Mouse (Mus musculus): ENCODE measurements around the gene Chkb. TPM values are rescaled to one million over a fixed set of nuclear protein-coding genes. Genes with fewer than 3 reads are reported as not detected.

Gene Chkb
- polyA plus RNA-seq, 1 experiment from 2014 or later: 81.4 TPM

DNA sequence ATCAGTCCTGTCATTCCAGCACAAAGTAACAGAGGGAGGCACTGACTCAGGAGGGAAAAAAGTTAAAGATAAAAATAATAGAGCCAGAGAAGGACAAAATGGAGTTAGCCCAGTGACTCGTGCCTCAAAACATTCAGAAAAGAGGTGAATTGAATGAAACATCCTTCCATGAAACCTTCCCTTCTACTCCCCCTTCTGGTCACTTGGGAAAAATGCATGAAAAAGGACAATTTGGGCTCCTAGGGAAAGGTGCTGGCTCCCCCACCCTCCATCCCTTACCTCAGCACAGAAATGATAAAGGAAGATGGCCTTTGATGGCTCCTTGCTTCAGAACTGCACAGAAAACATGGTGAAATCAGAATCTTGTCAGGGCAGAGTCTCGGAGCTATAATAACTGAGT is 38.9 kb upstream of the Chkb start:
- H3K4me2 ChIP-seq (replicated peaks): no peak overlapping the region
- no peak for ATAC-seq

DNA sequence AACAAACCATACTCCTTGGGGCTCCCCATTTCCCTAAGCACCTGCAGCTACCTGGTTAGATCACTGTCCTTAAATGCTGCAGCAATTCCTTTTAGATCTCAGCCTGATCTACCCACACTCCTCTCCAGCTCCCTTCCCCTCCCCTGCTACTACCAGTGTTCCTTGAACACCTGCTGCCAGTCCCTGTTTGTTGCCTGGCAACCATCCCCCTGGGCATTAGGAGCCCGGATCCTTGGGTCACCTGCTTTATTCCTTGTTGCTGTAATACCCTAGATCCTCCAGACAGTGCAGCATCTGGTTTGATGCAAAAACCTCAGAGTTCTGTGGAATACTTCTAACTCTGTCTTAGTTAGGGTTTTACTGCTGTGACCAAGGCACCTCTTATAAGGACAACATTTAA is 35.3 kb upstream of the Chkb start:
- ATAC-seq: peak; percentile 73
- no peak overlapping the region for H3K4me2 ChIP-seq (replicated peaks)
- H3K4me3 ChIP-seq (replicated peaks): no peak overlapping the region
- peaks cover 11% of the 10 kb centered on the region for H3K4me1 ChIP-seq (replicated peaks)
- H3K9me3 ChIP-seq: no peaks in the 10 kb centered on the region
- WGBS: 0% methylated on average over 1 of the region's 1 CpGs
- peaks cover 34% of the 10 kb centered on the region for H3K36me3 ChIP-seq
- H3K9ac ChIP-seq (replicated peaks): no peak overlapping the region
- peak overlapping the region; percentile 8 for H3K27ac ChIP-seq
- H3K27me3 ChIP-seq: no peaks in the 10 kb centered on the region

More for the DNA sequence above, 38.9 kb upstream of the Chkb start:
- Histone ChIP-seq H3K27ac (no peak overlapping the region), H3K27me3 (no peaks in the 10 kb centered on the region), H3K4me3 (replicated peaks) (no peak overlapping the region), H3K9ac (replicated peaks) (no peak overlapping the region), H3K36me3 (peaks cover under 1% of the 10 kb centered on the region; the same call in 1 of the 2 replicates), H3K9me3 (no peaks in the 10 kb centered on the region), H3K4me1 (replicated peaks) (peaks cover 11% of the 10 kb centered on the region)
- 32% methylated on average over 2 of the region's 2 CpGs for WGBS

DNA sequence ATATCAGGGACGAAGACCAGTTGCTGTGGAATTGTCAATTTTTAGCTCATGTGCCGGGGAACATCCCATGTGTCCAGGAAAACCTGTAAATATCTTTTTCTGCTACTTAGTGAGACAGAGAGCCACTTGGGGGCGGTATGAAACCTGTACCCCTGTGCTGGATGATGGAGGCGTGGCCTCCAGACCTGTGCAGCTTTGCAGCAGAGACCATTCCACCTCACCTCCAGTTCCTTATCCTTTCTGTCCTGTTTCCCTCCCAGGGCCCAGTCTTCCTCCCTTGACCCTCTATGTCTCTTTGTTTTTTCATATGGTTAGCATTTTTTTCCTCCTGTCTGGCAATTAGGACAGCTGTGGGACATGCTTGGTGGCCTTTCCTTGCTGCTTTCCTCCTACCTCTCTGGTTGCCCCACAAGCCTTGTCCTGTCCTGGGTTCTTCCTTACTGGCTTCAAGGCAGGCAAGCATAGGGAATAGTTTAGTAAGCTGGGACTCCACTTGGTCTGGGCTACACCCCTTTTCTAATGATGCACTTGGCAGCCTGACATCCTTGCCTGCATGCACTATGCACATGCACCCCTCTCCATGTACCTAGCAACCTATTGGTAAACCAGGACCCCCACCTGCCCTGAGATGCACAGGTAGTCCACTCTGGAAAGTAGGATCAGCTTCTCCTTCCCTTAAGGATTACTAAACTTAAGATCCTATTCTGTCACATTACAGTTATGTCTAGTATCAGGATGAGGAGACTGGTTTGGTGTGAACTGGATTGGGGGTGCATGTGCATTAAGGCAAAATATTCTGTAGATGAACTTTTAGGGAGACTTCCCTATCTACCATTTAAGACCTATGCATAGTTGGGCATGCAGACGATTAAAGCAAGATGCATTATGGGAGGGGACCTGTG is 33.9 kb upstream of the Chkb start:
- Histone ChIP-seq H3K27ac (no peak overlapping the region), H3K4me3 (replicated peaks) (no peak overlapping the region), H3K9ac (replicated peaks) (no peak overlapping the region), H3K4me2 (replicated peaks) (no peak overlapping the region), H3K4me1 (replicated peaks) (peaks cover 14% of the 10 kb centered on the region), H3K27me3 (no peaks in the 10 kb centered on the region), H3K9me3 (no peaks in the 10 kb centered on the region), H3K36me3 (peaks cover 48% of the 10 kb centered on the region)
- ATAC-seq: no peak
- 69% methylated on average over 5 of the region's 5 CpGs for WGBS

DNA sequence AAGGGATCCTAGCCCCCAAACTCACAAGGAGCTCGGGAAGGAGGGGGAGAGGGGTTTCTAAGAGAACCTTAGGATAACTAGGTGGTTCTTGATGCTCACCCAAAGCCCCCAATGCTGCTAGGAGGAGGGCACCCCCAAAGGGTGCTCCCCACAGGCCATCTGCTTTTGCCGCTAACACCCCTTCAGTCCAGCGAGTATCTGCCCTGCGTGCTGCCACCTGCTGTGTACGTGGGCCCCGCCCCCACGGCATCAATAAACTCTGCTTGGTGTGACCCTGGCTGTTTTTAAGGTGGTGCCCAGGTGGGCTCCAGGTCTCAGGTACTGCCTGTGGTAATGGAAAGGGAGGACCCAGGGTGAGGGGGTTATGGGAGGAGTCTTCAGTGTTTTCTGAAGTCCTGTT is 32.5 kb upstream of the Chkb start:
- WGBS: 82% methylated on average over 7 of the region's 7 CpGs
- Histone ChIP-seq H3K4me1 (replicated peaks) (peaks cover 18% of the 10 kb centered on the region), H3K36me3 (peaks cover 62% of the 10 kb centered on the region)

DNA sequence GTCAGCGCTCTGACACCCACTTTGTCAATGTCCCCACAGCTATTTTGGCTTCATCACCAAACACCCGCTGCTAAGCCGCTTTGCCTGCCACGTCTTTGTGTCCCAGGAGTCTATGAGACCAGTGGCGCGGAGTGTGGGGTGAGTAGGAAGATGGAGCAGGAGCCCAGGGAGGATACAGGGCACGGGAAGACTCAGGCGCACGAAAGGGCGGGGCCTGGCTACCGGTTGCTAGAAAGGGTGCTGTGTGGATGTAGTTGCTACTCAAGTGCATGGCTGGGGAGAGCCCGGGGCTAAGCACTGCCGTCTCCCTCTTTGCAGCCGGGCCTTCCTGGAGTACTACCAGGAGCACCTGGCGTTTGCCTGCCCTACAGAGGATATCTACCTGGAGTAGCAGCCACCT is 31.6 kb upstream of the Chkb start:
- Histone ChIP-seq H3K9me3 (no peaks in the 10 kb centered on the region), H3K36me3 (peaks cover 70% of the 10 kb centered on the region), H3K4me1 (replicated peaks) (peaks cover 21% of the 10 kb centered on the region), H3K4me3 (replicated peaks) (no peak overlapping the region), H3K27me3 (no peaks in the 10 kb centered on the region), H3K9ac (replicated peaks) (no peak overlapping the region), H3K4me2 (replicated peaks) (no peak overlapping the region), H3K27ac (no peak overlapping the region)
- no peak for ATAC-seq
- whole genome bisulfite sequencing: 89% methylated on average over 15 of the region's 15 CpGs

More for the DNA sequence above, 32.5 kb upstream of the Chkb start:
- no peak overlapping the region for H3K4me2 ChIP-seq (replicated peaks)
- ATAC-seq: no peak
- no peak overlapping the region for H3K27ac ChIP-seq
- no peaks in the 10 kb centered on the region for H3K27me3 ChIP-seq
- H3K9ac ChIP-seq (replicated peaks): no peak overlapping the region
- no peak overlapping the region for H3K4me3 ChIP-seq (replicated peaks)
- no peaks in the 10 kb centered on the region for H3K9me3 ChIP-seq

DNA sequence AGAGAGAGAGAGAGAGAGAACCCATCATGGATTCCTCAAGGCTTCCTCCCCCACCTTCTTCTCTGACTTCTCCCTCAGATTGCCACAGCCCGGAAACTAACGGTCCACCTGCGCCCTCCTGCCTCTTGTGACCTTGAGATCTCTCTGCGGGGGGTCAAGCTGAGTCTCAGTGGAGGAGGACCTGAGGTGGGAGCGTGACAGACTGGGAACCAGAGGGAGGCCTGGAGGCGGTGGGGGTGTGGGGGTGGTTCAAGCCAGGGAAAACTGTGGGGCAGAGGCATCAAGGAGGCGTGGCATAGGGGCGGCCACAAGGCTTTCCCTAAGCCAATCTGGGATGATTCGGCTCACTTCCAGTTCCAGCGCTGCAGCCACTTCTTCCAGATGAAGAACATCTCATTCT is 30.6 kb upstream of the Chkb start:
- H3K27ac ChIP-seq: no peak overlapping the region
- no peaks in the 10 kb centered on the region for H3K27me3 ChIP-seq
- no peak overlapping the region for H3K4me2 ChIP-seq (replicated peaks)
- H3K9ac ChIP-seq (replicated peaks): no peak overlapping the region
- no peak overlapping the region for H3K4me3 ChIP-seq (replicated peaks)
- H3K9me3 ChIP-seq: no peaks in the 10 kb centered on the region
- 89% methylated on average over 10 of the region's 10 CpGs for WGBS
- H3K36me3 ChIP-seq: peaks cover 74% of the 10 kb centered on the region
- no peak for ATAC-seq
- H3K4me1 ChIP-seq (replicated peaks): peaks cover 29% of the 10 kb centered on the region

DNA sequence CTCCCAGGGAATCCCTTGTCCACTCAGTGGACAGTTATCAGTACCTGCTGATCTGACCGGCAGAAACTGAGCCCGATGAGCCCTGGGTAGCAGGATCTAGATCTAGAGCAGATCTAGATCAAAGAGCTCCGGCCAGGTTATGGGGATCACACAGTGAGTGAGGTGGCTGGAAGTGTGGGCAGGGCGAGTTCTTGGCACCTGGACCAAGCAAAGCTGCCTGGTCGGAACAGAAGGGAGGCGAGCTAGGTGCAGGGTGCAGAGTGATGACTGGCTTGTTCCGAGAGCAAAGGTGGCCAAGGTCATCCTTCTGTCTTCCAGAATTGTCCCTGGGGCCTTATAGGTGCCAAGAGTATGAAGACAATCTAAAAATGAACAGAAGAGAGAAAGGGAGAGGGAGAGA is 30.1 kb upstream of the Chkb start:
- H3K27ac ChIP-seq: no peak overlapping the region
- no peak for ATAC-seq
- peaks cover 29% of the 10 kb centered on the region for H3K4me1 ChIP-seq (replicated peaks)
- no peaks in the 10 kb centered on the region for H3K27me3 ChIP-seq
- no peak overlapping the region for H3K4me2 ChIP-seq (replicated peaks)
- 93% methylated on average over 7 of the region's 7 CpGs for WGBS
- H3K9me3 ChIP-seq: no peaks in the 10 kb centered on the region
- H3K36me3 ChIP-seq: peaks cover 74% of the 10 kb centered on the region
- no peak overlapping the region for H3K4me3 ChIP-seq (replicated peaks)
- H3K9ac ChIP-seq (replicated peaks): no peak overlapping the region

DNA sequence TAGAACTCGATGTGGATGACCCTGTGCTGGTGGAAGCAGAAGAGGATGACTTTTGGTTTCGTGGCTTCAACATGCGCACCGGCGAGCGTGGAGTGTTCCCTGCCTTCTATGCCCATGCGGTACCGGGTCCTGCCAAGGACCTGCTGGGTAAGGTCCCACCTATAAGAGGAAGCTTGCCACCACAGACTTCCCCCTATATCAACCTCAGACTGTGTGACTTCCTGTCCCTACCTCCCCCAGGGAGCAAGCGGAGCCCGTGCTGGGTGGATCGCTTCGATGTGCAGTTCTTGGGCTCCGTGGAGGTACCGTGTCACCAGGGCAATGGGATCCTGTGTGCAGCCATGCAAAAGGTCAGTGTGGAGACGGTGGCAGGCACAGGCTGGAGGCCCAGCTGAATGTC is 29.2 kb upstream of the Chkb start:
- Histone ChIP-seq H3K4me1 (replicated peaks) (peaks cover 27% of the 10 kb centered on the region), H3K9me3 (no peaks in the 10 kb centered on the region), H3K9ac (replicated peaks) (no peak overlapping the region), H3K27ac (no peak overlapping the region), H3K4me2 (replicated peaks) (no peak overlapping the region), H3K4me3 (replicated peaks) (no peak overlapping the region), H3K36me3 (peaks cover 74% of the 10 kb centered on the region), H3K27me3 (no peaks in the 10 kb centered on the region)
- WGBS: 92% methylated on average over 15 of the region's 15 CpGs
- no peak for ATAC-seq

DNA sequence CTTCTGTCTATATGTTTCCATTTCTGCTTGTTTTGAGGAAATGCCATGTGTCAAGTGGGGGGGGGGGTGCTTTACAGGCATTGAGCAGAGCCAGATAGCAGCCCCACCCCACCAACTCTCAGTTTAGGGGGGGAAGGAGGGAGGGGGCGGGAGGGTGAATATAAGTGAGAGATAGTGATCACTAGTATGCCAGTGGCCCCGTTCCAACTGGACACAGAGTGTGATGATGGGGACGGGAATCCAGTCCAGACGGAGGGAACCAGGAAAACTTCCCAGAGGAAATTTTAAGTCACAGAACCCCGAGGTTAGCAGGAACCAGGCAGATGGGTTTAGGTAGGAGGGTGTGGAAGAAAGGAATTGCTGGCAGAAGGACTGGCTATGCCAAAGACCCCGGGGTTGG is 25.9 kb upstream of the Chkb start:
- Histone ChIP-seq H3K36me3 (peaks cover 46% of the 10 kb centered on the region), H3K27me3 (peaks cover 7% of the 10 kb centered on the region; the same call in 1 of the 2 replicates), H3K27ac (no peak overlapping the region), H3K9me3 (no peaks in the 10 kb centered on the region), H3K4me3 (replicated peaks) (peak overlapping the region; percentile 79), H3K9ac (replicated peaks) (peak overlapping the region; percentile 90), H3K4me1 (replicated peaks) (peaks cover 34% of the 10 kb centered on the region), H3K4me2 (replicated peaks) (peak overlapping the region; percentile 77)
- 78% methylated on average over 6 of the region's 6 CpGs for WGBS
- no peak for ATAC-seq

DNA sequence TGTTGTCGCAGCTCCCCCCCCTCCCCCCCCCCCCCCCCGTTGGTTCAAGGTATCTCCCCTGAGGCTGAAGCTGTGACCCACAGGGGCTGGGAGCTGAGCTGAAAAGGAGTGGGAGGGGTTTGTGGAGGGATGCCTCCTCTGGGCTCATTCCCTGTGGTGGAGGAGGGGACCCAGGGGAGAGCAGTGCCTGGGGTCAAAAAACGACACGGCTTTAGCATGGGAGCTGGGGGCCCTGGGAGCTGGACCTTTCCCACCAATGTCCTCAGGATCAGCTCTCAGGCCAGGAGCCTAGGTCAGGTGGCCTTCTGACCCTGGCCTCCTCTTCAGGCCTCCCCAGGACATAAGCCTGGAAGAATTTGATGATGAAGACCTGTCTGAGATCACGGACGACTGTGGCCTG is 25.1 kb upstream of the Chkb start:
- Histone ChIP-seq H3K27me3 (peaks cover 10% of the 10 kb centered on the region; the same call in 1 of the 2 replicates), H3K4me3 (replicated peaks) (peak overlapping the region; percentile 79), H3K9me3 (no peaks in the 10 kb centered on the region), H3K4me1 (replicated peaks) (peaks cover 33% of the 10 kb centered on the region), H3K9ac (replicated peaks) (peak overlapping the region; percentile 90), H3K36me3 (peaks cover 39% of the 10 kb centered on the region), H3K4me2 (replicated peaks) (peak overlapping the region; percentile 77), H3K27ac (peak overlapping the region; percentile 87)
- 0 out of 2 replicates have a peak, but pooled peaks have one; percentile 18 for ATAC-seq
- WGBS: 12% methylated on average over 4 of the region's 6 CpGs

DNA sequence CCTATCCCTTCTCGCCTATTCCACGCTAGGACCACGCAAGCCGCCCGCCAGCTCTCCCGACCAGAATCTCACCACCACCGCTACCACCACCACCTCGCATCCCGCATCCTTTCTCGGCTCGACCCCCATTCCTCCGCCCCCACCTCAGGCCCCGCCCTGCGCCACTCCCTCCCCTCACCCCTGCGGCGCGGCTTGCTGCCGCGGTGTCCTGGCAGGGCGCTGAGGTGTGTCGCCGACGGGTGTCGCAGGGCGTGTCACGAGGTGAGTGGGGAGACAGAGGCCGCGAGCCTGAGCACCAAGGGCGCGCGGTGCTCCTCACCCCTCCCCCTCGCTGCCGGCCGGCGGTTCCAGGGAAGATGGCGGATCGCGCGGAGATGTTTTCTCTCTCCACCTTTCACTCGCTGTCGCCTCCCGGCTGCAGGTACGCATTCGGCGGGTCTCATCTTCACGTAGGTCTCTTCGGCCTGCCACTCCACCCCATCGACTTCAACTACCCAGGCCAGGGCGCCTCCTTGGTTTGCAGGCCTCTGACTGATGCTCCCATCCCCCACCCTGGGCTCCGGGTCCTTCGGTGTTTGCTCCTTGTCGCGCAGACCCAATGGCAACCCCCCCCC is 24.3 kb upstream of the Chkb start, which contains the start of gene Mapk8ip2:
Gene Mapk8ip2, plus strand, starts transcription at position 49 of the 614 bp plus-strand sequence.
- peaks cover 10% of the 10 kb centered on the region; the same call in 1 of the 2 replicates for H3K27me3 ChIP-seq
- peak; percentile 84 for ATAC-seq
- under 1% methylated on average over 53 of the region's 53 CpGs for WGBS
- peak within 1 kb of the TSS; percentile 90 for H3K9ac ChIP-seq (replicated peaks)
- peak within 1 kb of the TSS; percentile 79 for H3K4me3 ChIP-seq (replicated peaks)
- no peaks in the 10 kb centered on the region for H3K9me3 ChIP-seq
- H3K4me1 ChIP-seq (replicated peaks): peaks cover 31% of the 10 kb centered on the region
- H3K27ac ChIP-seq: peak within 1 kb of the TSS; percentile 87
- H3K4me2 ChIP-seq (replicated peaks): peak within 1 kb of the TSS; percentile 77
- peaks cover 31% of the 10 kb centered on the region for H3K36me3 ChIP-seq
